Mouse (Mus musculus) frontal cortex, postnatal 36 days (tissue): Measurements from ENCODE around the gene Galnt11.
A peak's percentile ranks its signal among the peaks of the same experiment; 100 is the strongest.

ENCODE experiments used
- DNase-seq, 2 experiments: peaks; one replicate each; pipeline ENCODE4 v3.0.0; 2022; ENCODE audit warnings: low spot score in 2 of 2

Galnt11 gene

DNA sequence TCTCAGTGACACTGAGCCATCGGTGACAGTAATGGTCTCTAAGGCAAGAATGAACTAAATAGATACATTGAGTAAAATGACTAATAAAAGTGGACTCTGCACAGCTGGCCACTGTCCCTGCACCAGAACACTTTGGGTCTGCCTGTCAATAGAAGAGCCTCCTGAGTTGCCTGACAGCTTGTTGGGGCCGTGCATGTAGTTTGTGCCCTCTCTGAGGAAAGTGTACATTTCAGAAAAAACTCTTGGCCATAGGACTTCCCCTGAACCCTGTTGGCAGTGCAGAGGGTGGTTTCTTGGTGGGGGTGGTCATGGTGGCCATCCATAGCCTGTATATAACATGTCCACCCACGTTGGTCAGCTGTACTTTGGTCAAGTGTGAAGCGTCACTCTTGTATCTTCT is 32.8 kb downstream of the Galnt11 start:
- no peak for DNase-seq

DNA sequence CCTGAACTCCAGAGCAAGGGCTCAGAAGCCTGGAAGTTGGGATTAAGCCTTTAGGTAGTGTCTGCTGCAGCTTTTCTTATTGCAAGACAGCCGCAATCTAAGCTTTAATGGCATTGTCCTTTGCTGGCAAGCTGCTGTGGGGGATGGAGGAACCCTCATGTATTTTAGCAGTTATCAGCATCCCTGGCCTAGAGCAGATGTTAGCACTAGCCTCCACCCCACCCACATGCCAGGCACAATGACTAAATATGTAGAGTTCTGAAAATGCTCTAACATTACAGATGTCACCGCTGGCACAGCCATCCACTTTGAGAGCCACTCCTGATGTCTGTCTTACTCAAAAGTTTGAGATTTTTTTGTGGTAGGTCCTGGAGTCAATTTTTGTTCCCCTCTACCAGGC is 35.0 kb downstream of the Galnt11 start:
- DNase-seq = peak; percentile 55 to 78

DNA sequence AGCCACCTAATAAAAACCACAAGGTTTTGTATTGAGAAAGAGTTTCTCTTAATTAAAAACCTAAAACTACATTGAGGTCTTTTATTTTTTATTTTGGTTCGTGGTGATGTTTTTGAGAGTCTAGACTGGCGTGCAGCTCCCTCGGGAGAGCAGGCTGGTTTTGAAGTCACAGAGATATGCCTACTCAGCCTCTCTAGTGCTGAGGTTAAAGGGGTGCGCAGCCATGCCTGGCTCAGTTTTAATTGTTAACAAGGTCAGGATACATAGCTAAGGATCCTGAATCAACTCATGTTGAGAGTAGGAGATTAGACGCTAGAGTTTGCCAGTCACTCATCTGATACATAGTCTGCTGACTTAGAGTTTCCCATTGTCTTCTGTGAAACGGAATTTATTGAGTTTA is 39.7 kb downstream of the Galnt11 start:
- DNase-seq = no peak

DNA sequence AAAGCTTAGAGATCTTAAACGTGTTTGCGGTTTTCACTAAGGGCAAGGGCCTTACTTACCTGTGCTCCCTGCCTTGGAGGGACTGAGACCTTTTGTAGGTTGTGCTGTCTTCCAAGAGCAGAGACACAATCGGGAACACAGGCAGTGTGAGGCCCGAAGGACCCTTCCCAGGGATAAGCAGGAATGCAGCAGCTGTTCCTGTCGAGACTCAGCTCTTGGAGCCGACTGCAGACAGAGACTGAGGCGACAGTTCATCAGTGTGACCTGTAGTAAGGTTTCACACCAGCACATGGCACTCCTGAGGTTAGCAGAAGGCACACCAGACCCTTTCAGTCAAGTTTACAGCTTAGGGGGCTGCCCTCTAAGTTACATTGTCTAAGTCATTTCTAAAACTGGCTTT is 40.6 kb downstream of the Galnt11 start:
- DNase-seq = no peak

DNA sequence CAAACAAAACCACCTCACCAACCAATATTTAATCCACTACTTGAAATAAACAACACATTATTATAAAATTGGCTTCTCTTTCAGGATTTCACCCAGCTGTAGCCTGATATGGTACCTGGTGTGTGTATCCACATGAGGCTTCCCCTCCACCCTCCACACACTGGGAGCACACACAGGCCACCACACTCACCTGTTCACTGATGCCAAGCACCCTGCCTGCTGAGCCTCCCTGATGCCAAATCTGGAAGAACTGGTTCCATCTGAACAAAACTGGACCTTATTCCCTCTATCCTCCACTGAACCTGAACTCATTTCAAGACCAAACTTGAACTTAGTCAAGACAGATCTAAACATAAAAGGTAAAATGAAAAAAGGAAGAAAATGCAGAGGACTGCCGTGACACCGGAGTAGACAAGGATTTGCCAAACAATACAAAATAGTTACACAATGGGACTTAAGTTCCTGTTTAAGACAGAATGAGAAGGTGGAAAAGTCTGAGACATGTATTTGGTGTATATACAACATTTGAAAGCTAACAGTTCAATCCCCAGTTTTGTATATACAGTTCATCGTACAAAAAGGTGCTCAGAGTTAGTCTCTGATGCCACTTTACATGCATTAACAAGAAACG is 46.7 kb downstream of the Galnt11 start:
- no peak for DNase-seq

DNA sequence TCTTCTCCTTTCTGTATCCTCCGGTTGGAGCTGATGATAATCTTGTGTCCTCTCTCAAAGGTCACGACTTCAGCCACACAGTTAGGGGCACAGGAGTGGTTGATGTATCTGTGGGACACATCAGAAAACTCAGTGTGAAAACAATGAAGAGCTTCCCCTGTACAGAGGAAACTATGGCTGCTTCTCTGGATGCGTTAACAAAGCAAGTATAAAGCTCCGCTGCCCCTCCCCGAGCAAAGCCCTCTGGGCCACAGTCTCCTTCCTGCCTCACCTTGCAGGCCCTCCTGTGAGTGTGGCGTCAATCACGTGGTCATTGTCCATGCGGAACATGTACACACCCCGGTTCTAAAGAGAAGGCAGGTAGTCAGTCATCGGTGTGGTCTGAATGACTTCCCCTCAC is 53.9 kb downstream of the Galnt11 start:
- DNase-seq = no peak

DNA sequence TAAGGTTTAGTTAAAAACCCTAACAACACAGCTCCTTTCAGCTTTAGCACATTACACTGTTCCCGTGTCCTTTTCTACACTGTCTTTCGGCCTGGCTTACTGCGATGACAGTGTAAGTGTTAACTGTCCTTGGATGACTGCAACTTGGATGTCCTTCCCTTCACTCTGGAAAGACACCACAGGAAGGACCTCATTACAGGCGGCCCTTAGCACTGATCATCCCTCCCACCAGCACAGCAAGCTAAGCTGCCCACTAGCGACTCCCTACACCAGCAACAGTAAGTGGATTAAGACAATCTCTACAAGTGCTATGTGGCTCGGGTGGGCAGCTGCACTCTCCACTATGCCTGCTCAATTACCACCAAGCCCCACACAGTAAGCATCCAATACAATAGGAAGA is 54.7 kb downstream of the Galnt11 start:
- DNase-seq = no peak

DNA sequence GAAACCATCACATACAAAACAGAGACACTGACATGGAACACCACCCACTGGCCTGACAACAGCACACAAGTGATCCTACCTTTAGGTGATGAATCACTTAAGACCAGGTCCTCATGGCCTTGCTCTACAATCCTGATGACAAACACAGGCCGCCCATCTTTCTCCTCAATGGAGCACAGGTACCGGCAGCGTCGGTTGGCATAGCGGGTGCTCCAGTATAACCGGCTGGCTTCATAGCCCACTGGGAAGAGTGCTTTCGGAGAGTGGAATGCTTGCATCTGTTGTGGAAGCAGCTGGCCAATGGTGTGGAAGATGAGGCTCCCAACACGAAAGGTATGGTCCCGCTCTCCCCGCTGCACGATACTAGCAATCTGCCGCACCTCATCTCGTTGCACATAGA is 62.3 kb downstream of the Galnt11 start:
- no peak for DNase-seq

DNA sequence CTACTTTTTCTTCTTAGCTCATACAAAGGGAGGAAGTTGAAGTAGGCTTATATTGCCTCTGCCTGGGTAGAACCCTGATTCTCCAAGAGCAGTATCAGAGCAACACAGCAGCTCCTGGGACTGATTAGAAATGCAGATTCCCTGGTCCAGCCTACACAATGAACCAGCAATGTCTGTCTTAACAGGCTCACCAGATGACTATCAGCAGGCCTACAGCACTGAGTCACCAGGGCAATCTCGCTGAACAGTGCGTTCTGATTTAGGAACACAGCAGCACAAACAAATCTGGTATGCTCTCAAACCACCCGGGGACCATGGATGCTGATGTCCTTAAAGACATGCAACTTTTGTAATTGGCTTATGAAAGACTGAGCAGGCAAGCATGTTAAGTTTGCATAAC is 75.1 kb downstream of the Galnt11 start:
- peak; percentile 27 to 29 for DNase-seq

DNA sequence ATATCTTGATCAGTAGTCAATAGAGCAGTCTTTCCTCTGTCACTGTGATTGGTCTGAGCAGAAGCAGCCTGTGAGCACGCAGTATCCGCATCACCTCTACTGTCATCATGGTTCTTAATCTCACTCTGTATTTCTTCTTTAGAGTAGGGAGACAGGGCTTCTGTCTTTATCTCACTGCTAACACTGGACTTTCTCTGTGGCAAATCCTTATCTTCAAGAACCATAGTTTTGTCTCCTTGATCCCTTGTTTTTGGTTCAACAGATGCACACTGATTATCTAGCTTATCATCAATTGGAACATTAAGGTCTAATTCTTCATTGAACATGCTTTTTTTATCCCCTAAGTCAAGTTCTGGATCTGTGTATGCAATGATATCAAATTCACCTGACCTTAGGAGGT is 88.5 kb downstream of the Galnt11 start:
- no peak for DNase-seq

DNA sequence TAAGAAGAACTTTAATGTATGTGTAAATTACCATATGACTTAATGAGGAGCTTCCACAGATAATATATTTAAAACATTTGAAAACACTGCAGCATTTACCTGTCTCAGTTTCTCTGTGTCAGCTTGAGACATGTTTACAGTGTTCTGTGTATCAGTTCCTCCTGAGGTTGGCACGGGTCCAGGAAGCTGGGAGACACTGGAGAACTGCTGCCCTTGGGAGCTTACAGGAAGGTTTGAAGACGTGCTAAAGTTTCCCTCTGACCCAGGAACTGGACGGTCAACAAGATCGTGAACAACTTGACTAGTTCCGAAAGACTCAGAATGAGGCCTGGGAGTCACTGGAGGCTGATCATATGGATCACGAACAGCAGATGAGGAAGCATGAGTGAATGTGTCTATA is 92.2 kb downstream of the Galnt11 start:
- no peak for DNase-seq
